Mouse (Mus musculus): ENCODE measurements around the gene Zyx. TPM values are rescaled to one million over a fixed set of nuclear protein-coding genes. Genes with fewer than 3 reads are reported as not detected.
A peak's percentile ranks its signal among the peaks of the same experiment; 100 is the strongest.

Gene Zyx
- polyA plus RNA-seq, 1 experiment from 2014 or later: 131 TPM

DNA sequence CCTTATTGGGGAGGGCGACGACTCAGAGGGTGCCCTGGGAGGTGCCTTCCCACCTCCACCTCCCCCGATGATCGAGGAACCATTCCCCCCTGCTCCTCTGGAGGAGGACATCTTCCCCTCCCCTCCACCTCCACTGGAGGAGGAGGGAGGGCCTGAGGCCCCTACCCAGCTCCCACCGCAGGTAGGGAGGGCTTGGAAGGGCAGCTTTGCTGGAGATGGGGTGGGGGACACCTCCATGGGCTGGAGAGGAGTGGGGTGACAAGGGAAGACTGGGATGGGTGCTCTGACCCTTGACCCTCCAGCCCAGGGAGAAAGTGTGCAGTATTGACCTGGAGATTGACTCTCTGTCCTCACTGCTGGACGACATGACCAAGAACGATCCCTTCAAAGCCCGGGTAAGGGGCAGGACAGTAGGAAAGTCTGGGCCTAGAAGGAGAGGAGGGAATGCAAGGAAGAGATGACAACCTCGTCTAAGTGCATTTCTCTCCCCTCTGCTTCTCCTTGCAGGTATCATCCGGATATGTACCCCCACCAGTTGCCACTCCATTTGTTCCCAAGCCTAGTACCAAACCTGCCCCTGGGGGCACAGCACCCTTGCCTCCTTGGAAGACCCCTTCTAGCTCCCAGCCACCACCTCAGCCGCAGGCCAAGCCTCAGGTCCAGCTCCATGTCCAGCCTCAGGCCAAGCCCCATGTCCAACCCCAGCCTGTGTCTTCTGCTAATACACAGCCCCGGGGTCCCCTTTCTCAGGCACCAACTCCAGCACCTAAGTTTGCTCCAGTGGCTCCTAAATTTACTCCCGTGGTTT lies 1.7 kb downstream of the Zyx start:
- 41% methylated on average over 13 of the region's 13 CpGs for WGBS
- H3K9me3 ChIP-seq (replicated peaks): no peaks in the 10 kb centered on the region
- no peaks in the 10 kb centered on the region for H3K27me3 ChIP-seq
- ATAC-seq (ENCODE audit: insufficient number of reproducible peaks, low FRiP score, low TSS enrichment, low read depth): no peak
- H3K4me1 ChIP-seq: peaks cover 50% of the 10 kb centered on the region
- H3K36me3 ChIP-seq: peaks cover 22% of the 10 kb centered on the region
- H3K4me3 ChIP-seq (replicated peaks): peak overlapping the region; percentile 81
- H3K9ac ChIP-seq: peak overlapping the region; percentile 84
- H3K27ac ChIP-seq (replicated peaks): peak overlapping the region; percentile 94
- H3K4me2 ChIP-seq (replicated peaks): peak overlapping the region; percentile 88

DNA sequence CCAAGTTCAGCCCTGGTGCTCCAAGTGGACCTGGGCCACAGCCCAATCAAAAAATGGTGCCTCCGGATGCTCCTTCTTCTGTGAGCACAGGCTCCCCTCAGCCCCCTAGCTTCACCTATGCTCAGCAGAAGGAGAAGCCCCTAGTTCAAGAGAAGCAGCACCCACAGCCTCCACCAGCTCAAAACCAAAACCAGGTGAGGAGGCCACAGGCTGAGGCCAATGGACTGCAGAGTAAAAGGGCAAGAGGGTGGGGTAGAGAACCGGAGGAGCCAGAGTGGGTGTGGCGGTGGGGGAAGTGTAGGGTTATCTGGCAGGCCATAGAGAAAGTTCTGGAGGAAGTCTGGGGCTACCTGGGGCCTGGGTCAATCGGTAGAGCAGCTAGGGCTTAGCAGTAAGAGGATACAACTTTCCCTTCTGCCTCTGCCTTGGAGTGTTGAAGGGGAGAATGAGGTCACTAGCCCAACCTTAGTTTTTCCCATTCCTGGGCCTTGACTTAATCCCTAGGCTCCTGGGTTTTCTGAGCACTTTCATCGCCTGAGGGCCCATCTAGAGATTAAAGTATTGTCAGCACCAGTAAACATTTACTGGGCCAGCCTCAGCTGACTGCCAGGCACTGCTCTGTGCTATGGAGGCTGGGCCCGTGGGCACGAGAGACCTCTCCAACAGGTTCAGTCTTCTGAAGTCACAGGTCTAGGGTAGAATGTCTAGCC lies 2.5 kb downstream of the Zyx start:
- 79% methylated on average over 7 of the region's 7 CpGs for WGBS
- peaks cover 50% of the 10 kb centered on the region for H3K4me1 ChIP-seq
- H3K9me3 ChIP-seq (replicated peaks): no peaks in the 10 kb centered on the region
- H3K27me3 ChIP-seq: no peaks in the 10 kb centered on the region
- no peak for ATAC-seq (ENCODE audit: insufficient number of reproducible peaks, low FRiP score, low TSS enrichment, low read depth)
- H3K4me3 ChIP-seq (replicated peaks): peak overlapping the region; percentile 81
- H3K27ac ChIP-seq (replicated peaks): peak overlapping the region; percentile 11; the same call in 1 of the 2 replicates
- peaks cover 30% of the 10 kb centered on the region for H3K36me3 ChIP-seq
- peak overlapping the region; percentile 88 for H3K4me2 ChIP-seq (replicated peaks)
- H3K9ac ChIP-seq: no peak overlapping the region

DNA sequence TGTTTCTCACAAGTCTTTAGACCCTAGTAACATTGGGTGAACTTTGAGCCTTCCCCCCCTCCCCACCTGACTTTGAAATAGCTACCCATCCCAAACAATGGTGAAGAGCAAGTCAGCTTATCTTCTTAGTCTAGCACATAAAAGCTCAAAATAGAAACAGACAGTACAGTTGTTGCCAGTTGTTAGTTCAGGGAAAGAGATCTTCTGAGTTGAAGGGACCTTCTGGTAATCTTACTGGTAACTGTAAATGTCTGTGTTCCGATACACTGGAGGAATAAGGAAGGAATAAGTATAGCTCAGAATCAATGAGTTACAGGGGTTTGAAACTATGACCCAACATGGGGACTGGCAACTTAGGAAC lies 3.0 kb downstream of the Zyx start:
- Histone ChIP-seq H3K4me1 (peaks cover 50% of the 10 kb centered on the region), H3K9ac (no peak overlapping the region), H3K9me3 (replicated peaks) (no peaks in the 10 kb centered on the region), H3K36me3 (peaks cover 35% of the 10 kb centered on the region), H3K27me3 (no peaks in the 10 kb centered on the region), H3K4me3 (replicated peaks) (peak overlapping the region; percentile 81), H3K4me2 (replicated peaks) (peak overlapping the region; percentile 88; the same call in 1 of the 2 replicates), H3K27ac (replicated peaks) (0 out of 2 replicates have a peak overlapping the region, but pooled peaks have one; percentile 11)
- ATAC-seq (ENCODE audit: insufficient number of reproducible peaks, low FRiP score, low TSS enrichment, low read depth): no peak
- 95% methylated on average over 1 of the region's 1 CpGs for WGBS

DNA sequence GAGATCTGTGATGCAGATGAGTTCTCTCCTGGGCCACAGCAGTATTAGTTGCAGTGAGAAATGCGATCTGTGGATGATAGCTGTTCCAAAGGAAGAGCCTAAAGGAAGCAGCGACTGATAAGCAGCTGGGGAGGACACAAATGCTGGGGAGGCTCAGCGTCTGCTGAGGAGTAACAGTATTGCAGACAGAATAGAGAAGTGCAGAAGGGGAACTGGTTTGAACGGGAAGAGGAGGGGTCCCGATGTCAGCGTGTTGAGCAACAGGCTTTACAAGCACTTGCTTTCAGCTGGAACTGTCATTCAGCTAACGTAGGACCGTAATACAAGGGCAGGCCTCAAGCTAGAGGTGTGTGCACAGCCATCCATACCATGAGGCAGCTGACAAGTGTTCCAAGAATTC lies 3.8 kb downstream of the Zyx start:
- H3K9me3 ChIP-seq (replicated peaks): no peaks in the 10 kb centered on the region
- no peak overlapping the region for H3K4me3 ChIP-seq (replicated peaks)
- no peaks in the 10 kb centered on the region for H3K27me3 ChIP-seq
- peak overlapping the region; percentile 13; the same call in 1 of the 2 replicates for H3K27ac ChIP-seq (replicated peaks)
- 58% methylated on average over 8 of the region's 8 CpGs for WGBS
- no peak overlapping the region for H3K9ac ChIP-seq
- peaks cover 42% of the 10 kb centered on the region for H3K36me3 ChIP-seq
- no peak for ATAC-seq (ENCODE audit: insufficient number of reproducible peaks, low FRiP score, low TSS enrichment, low read depth)
- peaks cover 50% of the 10 kb centered on the region for H3K4me1 ChIP-seq
- H3K4me2 ChIP-seq (replicated peaks): no peak overlapping the region

DNA sequence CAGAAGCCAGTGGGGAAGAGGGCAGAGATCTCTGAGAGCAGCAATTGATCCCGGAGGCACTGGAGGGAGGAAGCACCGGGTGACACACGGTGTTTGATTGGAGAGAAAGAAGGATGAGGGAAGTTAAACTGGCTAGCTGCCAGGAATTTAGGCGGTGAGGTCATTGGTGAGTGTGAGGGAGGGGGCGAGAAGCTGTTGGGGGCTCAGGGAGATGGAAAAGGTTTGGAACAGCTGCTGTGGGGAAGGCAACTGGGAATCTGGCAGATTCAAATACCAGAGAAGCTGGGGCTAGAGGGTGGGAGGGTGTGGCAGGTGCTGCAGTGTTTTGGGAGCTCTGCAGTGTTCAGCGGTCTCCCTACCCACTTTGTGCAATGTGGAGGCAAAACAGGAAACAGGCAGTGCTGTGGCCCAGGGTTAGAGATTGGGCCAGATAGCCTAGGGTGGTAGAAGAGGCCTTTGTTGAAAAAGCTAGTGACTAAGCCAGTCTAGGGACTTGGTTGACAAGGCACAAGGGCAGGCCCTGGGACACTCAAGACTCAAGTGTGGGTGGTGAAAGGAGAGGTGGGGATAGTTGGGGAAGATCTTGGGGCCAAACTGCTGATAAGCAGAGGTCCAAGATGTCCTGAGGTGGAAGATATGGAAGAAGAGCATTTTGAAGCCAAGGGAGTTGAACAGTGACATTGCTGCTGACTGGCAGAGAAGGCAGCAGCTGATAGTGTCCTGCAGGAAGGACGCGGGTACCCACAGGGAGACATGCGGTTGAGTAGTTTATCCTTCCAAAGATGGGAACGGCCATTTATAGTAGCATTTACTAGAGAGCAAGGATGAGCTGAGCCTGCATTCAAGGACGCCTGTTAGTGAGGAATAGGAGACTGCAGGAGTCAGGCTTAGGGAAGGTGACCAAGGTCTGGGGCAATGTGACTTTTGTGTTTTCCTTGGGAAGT lies 4.9 kb downstream of the Zyx start:
- Histone ChIP-seq H3K4me3 (replicated peaks) (no peak overlapping the region), H3K36me3 (peaks cover 53% of the 10 kb centered on the region), H3K4me1 (peaks cover 43% of the 10 kb centered on the region), H3K9ac (no peak overlapping the region), H3K9me3 (replicated peaks) (no peaks in the 10 kb centered on the region), H3K4me2 (replicated peaks) (peak overlapping the region; percentile 15; the same call in 1 of the 2 replicates), H3K27ac (replicated peaks) (no peak overlapping the region), H3K27me3 (no peaks in the 10 kb centered on the region)
- WGBS: 61% methylated on average over 11 of the region's 11 CpGs
- no peak for ATAC-seq (ENCODE audit: insufficient number of reproducible peaks, low FRiP score, low TSS enrichment, low read depth)

DNA sequence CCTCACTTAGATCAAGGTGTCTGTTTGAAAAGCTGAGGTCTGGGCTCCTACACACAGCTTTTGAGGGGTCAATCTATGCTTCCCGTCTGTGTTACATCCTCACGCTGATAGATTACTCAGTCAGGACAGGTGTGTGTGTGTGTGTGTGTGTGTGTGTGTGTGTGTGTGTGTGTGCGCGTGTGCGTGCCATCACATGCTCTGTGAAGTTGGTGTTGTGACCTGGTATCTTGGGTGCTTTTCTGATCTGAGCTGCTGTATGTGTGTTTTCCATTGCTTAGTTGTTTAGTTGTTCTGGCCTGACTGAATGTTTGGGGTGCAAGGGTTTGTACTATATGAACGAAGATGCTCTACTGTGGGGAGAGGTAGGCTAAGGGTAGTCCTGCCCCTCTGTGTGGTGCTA lies 5.9 kb downstream of the Zyx start:
- Histone ChIP-seq H3K4me1 (peaks cover 43% of the 10 kb centered on the region), H3K4me2 (replicated peaks) (no peak overlapping the region), H3K9ac (no peak overlapping the region), H3K9me3 (replicated peaks) (no peaks in the 10 kb centered on the region), H3K27me3 (no peaks in the 10 kb centered on the region), H3K36me3 (peaks cover 64% of the 10 kb centered on the region), H3K27ac (replicated peaks) (no peak overlapping the region), H3K4me3 (replicated peaks) (no peak overlapping the region)
- ATAC-seq (ENCODE audit: insufficient number of reproducible peaks, low FRiP score, low TSS enrichment, low read depth): no peak
- 93% methylated on average over 6 of the region's 6 CpGs for WGBS

DNA sequence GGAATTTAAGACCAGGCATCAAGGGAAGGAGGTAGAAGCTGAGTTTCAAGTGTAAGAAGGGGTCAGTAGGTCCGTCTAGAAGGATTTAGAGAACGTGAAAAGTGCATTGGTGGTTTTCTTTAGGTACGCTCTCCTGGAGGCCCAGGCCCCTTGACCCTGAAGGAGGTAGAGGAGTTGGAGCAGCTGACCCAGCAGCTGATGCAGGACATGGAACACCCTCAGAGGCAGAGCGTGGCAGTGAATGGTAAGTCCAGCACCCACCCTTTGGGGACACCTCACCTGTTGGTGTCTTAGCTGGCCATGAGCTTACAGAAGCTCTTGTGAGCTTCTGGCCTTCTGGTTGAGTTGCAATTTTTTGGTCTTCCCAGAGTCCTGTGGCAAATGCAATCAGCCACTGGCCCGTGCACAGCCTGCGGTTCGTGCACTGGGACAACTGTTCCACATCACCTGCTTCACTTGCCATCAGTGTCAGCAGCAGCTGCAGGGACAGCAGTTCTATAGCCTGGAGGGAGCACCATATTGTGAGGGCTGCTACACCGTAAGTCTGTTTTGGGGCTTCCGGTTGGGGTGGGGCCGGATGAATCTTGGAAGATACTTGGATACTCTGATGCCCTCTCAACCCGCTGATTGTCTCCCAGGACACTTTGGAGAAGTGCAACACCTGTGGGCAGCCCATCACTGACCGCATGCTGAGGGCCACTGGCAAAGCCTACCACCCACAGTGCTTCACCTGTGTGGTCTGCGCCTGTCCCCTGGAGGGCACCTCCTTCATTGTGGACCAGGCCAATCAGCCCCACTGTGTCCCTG lies 6.6 kb downstream of the Zyx start:
- H3K36me3 ChIP-seq: peaks cover 70% of the 10 kb centered on the region
- no peak for ATAC-seq (ENCODE audit: insufficient number of reproducible peaks, low FRiP score, low TSS enrichment, low read depth)
- H3K4me1 ChIP-seq: peaks cover 37% of the 10 kb centered on the region

DNA sequence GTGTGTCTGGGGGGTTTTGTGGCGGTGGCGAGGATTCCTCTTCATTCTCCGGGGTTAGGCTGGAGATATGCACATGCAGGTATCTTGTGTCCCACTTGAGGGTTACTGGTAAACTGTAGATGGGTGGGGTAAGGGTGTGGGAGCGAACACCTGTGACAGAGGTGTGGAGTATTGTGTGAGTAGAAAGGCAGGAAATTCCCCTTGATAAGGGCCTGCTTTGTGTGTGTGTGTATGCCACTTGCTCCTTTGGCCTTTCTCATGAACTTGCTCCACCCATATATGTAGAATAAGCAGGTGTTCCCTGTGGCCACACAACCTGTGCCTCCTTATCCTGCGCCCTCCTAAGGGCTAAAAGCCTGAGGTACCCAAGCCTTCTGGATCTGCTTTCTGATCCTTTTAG lies 7.5 kb downstream of the Zyx start:
- no peak overlapping the region for H3K9ac ChIP-seq
- no peak overlapping the region for H3K27ac ChIP-seq (replicated peaks)
- peaks cover 27% of the 10 kb centered on the region for H3K4me1 ChIP-seq
- no peaks in the 10 kb centered on the region for H3K27me3 ChIP-seq
- peaks cover 69% of the 10 kb centered on the region for H3K36me3 ChIP-seq
- no peak overlapping the region for H3K4me2 ChIP-seq (replicated peaks)
- ATAC-seq (ENCODE audit: insufficient number of reproducible peaks, low FRiP score, low TSS enrichment, low read depth): no peak
- H3K4me3 ChIP-seq (replicated peaks): no peak overlapping the region
- WGBS: 93% methylated on average over 5 of the region's 5 CpGs
- H3K9me3 ChIP-seq (replicated peaks): no peaks in the 10 kb centered on the region

More for the DNA sequence above, 6.6 kb downstream of the Zyx start:
- Histone ChIP-seq H3K9ac (no peak overlapping the region), H3K9me3 (replicated peaks) (no peaks in the 10 kb centered on the region), H3K27me3 (no peaks in the 10 kb centered on the region), H3K4me3 (replicated peaks) (no peak overlapping the region), H3K27ac (replicated peaks) (no peak overlapping the region), H3K4me2 (replicated peaks) (no peak overlapping the region)
- WGBS: 85% methylated on average over 13 of the region's 13 CpGs

DNA sequence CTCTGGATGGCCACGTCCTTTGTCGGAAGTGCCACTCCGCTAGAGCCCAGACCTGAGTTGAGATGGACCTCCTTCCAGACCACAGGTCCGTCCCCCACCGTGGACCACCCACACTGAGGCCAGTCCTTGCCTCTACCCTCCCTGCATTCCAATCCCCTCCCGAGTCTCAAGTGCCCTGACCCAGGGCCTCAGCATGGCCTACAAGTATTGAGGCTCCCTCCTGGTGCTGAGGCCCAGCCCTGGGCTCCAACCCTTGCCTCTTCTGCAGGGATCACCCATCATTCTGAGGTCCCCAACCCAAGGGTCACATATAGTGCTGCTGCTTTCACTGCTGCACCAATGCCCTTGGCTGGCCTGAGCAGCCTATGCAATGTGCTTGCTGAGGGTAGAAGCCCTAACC lies 8.5 kb downstream of the Zyx start:
- H3K4me3 ChIP-seq (replicated peaks): no peak overlapping the region
- H3K27me3 ChIP-seq: no peaks in the 10 kb centered on the region
- no peaks in the 10 kb centered on the region for H3K9me3 ChIP-seq (replicated peaks)
- H3K9ac ChIP-seq: no peak overlapping the region
- no peak overlapping the region for H3K27ac ChIP-seq (replicated peaks)
- WGBS: 73% methylated on average over 6 of the region's 6 CpGs
- H3K4me2 ChIP-seq (replicated peaks): no peak overlapping the region
- H3K36me3 ChIP-seq: peaks cover 66% of the 10 kb centered on the region
- ATAC-seq (ENCODE audit: insufficient number of reproducible peaks, low FRiP score, low TSS enrichment, low read depth): no peak
- H3K4me1 ChIP-seq: peaks cover 18% of the 10 kb centered on the region

DNA sequence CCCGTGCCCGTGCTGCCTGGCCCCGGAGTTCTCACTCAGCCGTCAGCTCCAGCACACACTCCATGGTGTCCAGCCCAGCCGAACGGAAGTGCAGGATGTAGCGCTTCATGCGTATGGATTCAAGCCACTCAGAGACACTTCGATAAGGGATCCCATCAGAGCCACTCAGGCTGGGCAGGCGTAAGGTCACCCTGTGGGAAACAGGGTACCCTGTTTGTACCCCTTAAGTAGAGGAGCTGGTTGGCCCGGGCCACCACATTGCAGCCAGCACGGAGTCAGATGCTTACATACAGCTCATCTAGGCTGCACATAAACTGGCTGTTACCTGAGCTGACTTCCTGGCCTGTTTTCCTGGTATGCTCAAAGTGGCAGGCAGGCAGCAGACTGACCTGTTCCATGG lies 9.5 kb downstream of the Zyx start:
- Histone ChIP-seq H3K36me3 (peaks cover 60% of the 10 kb centered on the region), H3K9me3 (replicated peaks) (no peaks in the 10 kb centered on the region), H3K4me1 (peaks cover 10% of the 10 kb centered on the region), H3K27me3 (no peaks in the 10 kb centered on the region), H3K4me2 (replicated peaks) (no peak overlapping the region), H3K9ac (no peak overlapping the region), H3K4me3 (replicated peaks) (no peak overlapping the region), H3K27ac (replicated peaks) (no peak overlapping the region)
- no peak for ATAC-seq (ENCODE audit: insufficient number of reproducible peaks, low FRiP score, low TSS enrichment, low read depth)
- 91% methylated on average over 12 of the region's 12 CpGs for WGBS

All from embryonic facial prominence, embryonic 15.5 days (tissue).